Mouse (Mus musculus): ENCODE results near the gene Osbpl3. TPM values are rescaled to one million over a fixed set of nuclear protein-coding genes. Genes with fewer than 3 reads are reported as not detected.

Osbpl3 gene
- polyA plus RNA-seq, 1 experiment, result not detected

DNA sequence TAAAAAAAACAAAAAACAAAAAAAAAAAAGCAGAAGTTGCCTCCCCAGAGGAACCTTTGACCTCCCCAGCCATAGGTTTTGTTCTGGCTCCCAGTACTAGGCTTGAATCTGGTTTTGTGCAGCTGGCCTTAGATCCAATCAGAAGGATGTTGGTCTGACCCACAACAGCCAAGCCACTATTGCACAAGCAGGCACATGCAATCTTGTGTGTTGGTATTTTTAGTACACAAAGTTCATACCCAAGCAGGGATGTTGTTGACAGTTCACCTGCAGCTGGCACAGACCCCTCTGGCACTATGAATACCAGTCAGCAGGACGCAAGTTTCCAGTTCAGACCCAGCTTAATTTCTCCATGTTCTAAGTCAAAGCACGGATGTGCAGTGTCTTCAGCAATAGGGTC, 18.2 kb downstream of the Osbpl3 start:
- TF ChIP-seq GATA1 (IDR thresholded peaks at IDR 0.05; ENCODE audit: low read length) (no peak), TAL1 (IDR thresholded peaks at IDR 0.05; ENCODE audit: low read length) (no peak)
- no peaks in the 10 kb centered on the region for H3K27me3 ChIP-seq (ENCODE audit: control insufficient read depth)
- no peaks in the 10 kb centered on the region for H3K4me1 ChIP-seq (ENCODE audit: control insufficient read depth)
- no peaks in the 10 kb centered on the region for H3K9me3 ChIP-seq (ENCODE audit: control insufficient read depth, low read length)
- H3K4me3 ChIP-seq (replicated peaks), result no peak overlapping the region
- H3K36me3 ChIP-seq (ENCODE audit: control insufficient read depth), result no peaks in the 10 kb centered on the region

GRCm38 (mm10) chr6:50436661-50437060, 19.3 kb downstream of the Osbpl3 start:
- no peaks in the 10 kb centered on the region for H3K27me3 ChIP-seq (ENCODE audit: control insufficient read depth)
- no peaks in the 10 kb centered on the region for H3K4me1 ChIP-seq (ENCODE audit: control insufficient read depth)
- no peak overlapping the region for H3K4me3 ChIP-seq (replicated peaks)
- TF ChIP-seq GATA1 (IDR thresholded peaks at IDR 0.05; ENCODE audit: low read length), result no peak
- no peak for TF ChIP-seq TAL1 (IDR thresholded peaks at IDR 0.05; ENCODE audit: low read length)
- no peaks in the 10 kb centered on the region for H3K36me3 ChIP-seq (ENCODE audit: control insufficient read depth)
- H3K9me3 ChIP-seq (ENCODE audit: control insufficient read depth, low read length), result no peaks in the 10 kb centered on the region

DNA sequence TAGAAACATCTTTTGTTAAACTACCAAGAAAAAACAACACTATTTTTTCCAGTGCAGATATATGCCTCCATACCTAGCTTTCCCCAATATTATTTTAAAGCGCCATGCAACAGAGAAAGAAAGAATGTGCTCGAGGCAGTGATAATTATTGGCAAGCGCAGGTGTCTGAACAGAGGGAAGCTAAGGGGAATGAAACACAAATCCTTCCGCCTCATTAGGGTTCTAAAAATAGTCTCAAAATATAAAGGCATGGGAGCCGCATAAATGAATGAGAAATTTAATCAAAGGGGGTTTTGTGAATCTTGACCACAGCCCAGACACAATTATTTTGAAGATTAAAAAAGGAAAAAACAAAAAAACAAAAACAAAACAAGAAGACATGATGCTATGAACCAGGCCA, 23.5 kb downstream of the Osbpl3 start:
- no peaks in the 10 kb centered on the region for H3K36me3 ChIP-seq (ENCODE audit: control insufficient read depth)
- TF ChIP-seq GATA1 (IDR thresholded peaks at IDR 0.05; ENCODE audit: low read length) (no peak), TAL1 (IDR thresholded peaks at IDR 0.05; ENCODE audit: low read length) (no peak)
- H3K9me3 ChIP-seq (ENCODE audit: control insufficient read depth, low read length), result no peaks in the 10 kb centered on the region
- no peaks in the 10 kb centered on the region for H3K27me3 ChIP-seq (ENCODE audit: control insufficient read depth)
- H3K4me1 ChIP-seq (ENCODE audit: control insufficient read depth), result no peaks in the 10 kb centered on the region
- H3K4me3 ChIP-seq (replicated peaks), result no peak overlapping the region

DNA sequence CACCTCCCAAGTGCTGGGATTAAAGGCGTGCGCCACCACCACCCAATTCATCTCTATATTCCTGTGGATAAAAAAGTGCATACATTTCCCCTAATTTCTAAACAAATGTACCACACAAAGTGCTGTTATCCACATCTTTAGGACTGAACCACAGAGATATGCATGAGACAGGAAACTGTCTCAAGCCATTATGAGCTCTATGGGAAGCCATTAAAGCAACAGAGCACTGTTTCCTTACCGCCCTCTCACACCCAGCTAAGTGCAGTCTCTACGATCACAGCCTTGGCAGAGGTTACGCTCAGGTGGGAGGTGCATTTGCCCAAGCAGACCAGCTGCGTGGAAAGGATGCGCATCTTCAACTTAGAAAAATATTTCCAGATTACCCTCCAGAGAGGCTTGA, 26.7 kb downstream of the Osbpl3 start:
- TF ChIP-seq TAL1 (IDR thresholded peaks at IDR 0.05; ENCODE audit: low read length), result no peak
- no peak for TF ChIP-seq GATA1 (IDR thresholded peaks at IDR 0.05; ENCODE audit: low read length)
- Histone ChIP-seq H3K4me3 (replicated peaks) (no peak overlapping the region), H3K9me3 (ENCODE audit: control insufficient read depth, low read length) (no peaks in the 10 kb centered on the region), H3K27me3 (ENCODE audit: control insufficient read depth) (no peaks in the 10 kb centered on the region), H3K36me3 (ENCODE audit: control insufficient read depth) (no peaks in the 10 kb centered on the region), H3K4me1 (ENCODE audit: control insufficient read depth) (no peaks in the 10 kb centered on the region)

DNA sequence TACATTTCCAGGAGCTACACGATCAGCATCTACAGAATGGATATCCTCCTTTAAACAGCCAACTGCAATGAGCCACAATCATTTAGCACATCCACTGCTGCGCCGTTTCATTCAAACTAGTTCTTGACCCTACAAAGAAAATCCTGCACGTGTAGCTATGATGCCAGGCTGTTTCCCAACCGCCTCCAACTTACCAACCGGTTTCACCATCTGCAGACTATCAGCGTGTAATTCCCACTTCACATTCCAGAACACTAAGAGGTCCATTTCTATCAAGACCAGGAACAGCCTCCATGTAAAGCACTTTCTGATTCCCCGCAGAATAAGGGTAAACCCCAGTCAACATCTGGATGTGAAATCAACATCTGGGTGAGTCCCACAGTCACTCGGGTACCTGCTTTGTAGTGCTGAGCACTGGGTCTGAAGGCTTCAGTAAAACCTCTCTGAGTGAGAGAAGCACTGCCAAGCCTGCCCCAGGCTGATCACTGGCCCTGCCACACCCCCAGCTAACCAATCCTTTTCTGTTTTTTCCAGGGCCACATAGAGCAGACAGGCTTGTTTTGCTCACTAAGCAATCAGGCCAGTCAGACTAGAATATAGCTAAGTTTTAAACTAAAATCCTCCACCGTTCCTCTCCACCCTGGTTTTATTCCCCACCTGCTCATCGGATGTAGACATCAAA, 28.8 kb downstream of the Osbpl3 start:
- TF ChIP-seq TAL1 (IDR thresholded peaks at IDR 0.05; ENCODE audit: low read length) (no peak), GATA1 (IDR thresholded peaks at IDR 0.05; ENCODE audit: low read length) (no peak)
- Histone ChIP-seq H3K9me3 (ENCODE audit: control insufficient read depth, low read length) (no peaks in the 10 kb centered on the region), H3K4me1 (ENCODE audit: control insufficient read depth) (no peaks in the 10 kb centered on the region), H3K27me3 (ENCODE audit: control insufficient read depth) (no peaks in the 10 kb centered on the region), H3K4me3 (replicated peaks) (no peak overlapping the region), H3K36me3 (ENCODE audit: control insufficient read depth) (no peaks in the 10 kb centered on the region)

- H3K4me3 ChIP-seq (replicated peaks), result no peak overlapping the region
- no peaks in the 10 kb centered on the region for H3K36me3 ChIP-seq (ENCODE audit: control insufficient read depth)
- H3K9me3 ChIP-seq (ENCODE audit: control insufficient read depth, low read length), result no peaks in the 10 kb centered on the region
- no peaks in the 10 kb centered on the region for H3K27me3 ChIP-seq (ENCODE audit: control insufficient read depth)
- TF ChIP-seq GATA1 (IDR thresholded peaks at IDR 0.05; ENCODE audit: low read length) (no peak), TAL1 (IDR thresholded peaks at IDR 0.05; ENCODE audit: low read length) (no peak)
- no peaks in the 10 kb centered on the region for H3K4me1 ChIP-seq (ENCODE audit: control insufficient read depth)
Measured at GRCm38 (mm10) chr6:50426571-50426970, 29.4 kb downstream of the Osbpl3 start.

DNA sequence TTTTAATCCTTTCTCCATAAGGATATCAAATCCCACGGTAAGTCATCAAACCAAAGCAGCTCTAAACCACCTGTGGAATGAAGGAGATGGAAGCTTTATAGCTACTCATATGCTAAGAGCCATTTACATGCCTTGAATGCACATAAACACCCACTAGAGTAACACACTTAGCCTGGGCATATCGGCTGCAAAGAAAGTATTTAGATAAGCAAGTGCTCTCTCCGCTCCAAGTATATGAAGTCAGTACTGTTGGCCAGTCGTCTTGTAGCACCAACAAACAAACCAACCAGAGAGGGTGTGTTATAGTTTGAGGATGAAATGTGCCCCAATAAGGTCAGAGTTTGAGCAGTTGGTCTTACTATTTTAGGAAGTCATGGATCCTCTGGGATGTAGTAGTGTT, 31.7 kb downstream of the Osbpl3 start:
- no peak overlapping the region for H3K4me3 ChIP-seq (replicated peaks)
- no peaks in the 10 kb centered on the region for H3K9me3 ChIP-seq (ENCODE audit: control insufficient read depth, low read length)
- no peaks in the 10 kb centered on the region for H3K27me3 ChIP-seq (ENCODE audit: control insufficient read depth)
- no peak for TF ChIP-seq TAL1 (IDR thresholded peaks at IDR 0.05; ENCODE audit: low read length)
- no peak for TF ChIP-seq GATA1 (IDR thresholded peaks at IDR 0.05; ENCODE audit: low read length)
- H3K36me3 ChIP-seq (ENCODE audit: control insufficient read depth), result no peaks in the 10 kb centered on the region
- H3K4me1 ChIP-seq (ENCODE audit: control insufficient read depth), result no peaks in the 10 kb centered on the region

- TF ChIP-seq GATA1 (IDR thresholded peaks at IDR 0.05; ENCODE audit: low read length), result no peak
- TF ChIP-seq TAL1 (IDR thresholded peaks at IDR 0.05; ENCODE audit: low read length), result no peak
- Histone ChIP-seq H3K36me3 (ENCODE audit: control insufficient read depth) (no peaks in the 10 kb centered on the region), H3K9me3 (ENCODE audit: control insufficient read depth, low read length) (no peaks in the 10 kb centered on the region), H3K4me3 (replicated peaks) (no peak overlapping the region), H3K27me3 (ENCODE audit: control insufficient read depth) (no peaks in the 10 kb centered on the region), H3K4me1 (ENCODE audit: control insufficient read depth) (no peaks in the 10 kb centered on the region)
Measured at GRCm38 (mm10) chr6:50420413-50420812, 35.6 kb downstream of the Osbpl3 start.

DNA sequence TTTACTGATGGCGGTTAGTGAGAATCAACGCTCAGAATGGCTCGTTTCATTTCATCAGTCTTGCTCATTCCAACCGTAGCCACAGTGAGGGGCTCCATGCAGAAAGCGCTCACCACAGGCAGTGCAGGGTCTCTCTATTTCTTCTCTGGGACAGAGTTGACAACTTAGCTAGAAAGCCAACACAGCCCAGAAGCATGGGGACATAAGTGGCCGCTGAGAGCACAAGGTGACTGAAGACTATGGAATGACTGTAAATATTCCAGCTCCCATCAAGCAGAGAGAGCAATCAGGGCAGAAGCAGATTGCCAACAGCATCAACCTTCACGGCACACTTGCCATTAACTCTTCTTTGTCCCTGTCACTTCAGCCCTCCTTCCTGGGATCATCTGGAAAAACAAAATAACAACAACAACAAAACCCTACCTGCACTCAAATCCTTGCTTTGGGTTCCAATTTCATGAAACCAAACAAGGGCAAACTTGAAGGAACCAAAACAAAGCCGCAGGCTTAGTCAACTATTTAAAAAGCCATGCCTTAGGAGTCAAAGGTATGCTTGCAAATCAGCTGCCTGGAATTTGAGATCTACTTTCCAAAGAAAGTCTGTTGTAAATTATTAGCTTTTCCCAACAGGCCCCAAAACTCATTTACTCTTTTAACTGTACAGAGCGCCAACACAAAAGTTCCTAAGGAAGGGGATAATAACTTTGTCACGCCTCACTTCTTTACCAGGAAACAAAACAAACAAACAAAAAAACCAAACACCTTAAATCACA, 36.3 kb downstream of the Osbpl3 start:
- H3K9me3 ChIP-seq (ENCODE audit: control insufficient read depth, low read length), result no peaks in the 10 kb centered on the region
- TF ChIP-seq TAL1 (IDR thresholded peaks at IDR 0.05; ENCODE audit: low read length) (no peak), GATA1 (IDR thresholded peaks at IDR 0.05; ENCODE audit: low read length) (no peak)
- H3K36me3 ChIP-seq (ENCODE audit: control insufficient read depth), result no peaks in the 10 kb centered on the region
- no peak overlapping the region for H3K4me3 ChIP-seq (replicated peaks)
- H3K4me1 ChIP-seq (ENCODE audit: control insufficient read depth), result no peaks in the 10 kb centered on the region
- no peaks in the 10 kb centered on the region for H3K27me3 ChIP-seq (ENCODE audit: control insufficient read depth)
